Mouse (Mus musculus) activated CD4-positive, CD25-positive, alpha-beta regulatory T cell, adult 9 weeks (primary cell): ENCODE measurements around the gene Tc2n. TPM values are rescaled to one million over a fixed set of nuclear protein-coding genes. Genes with fewer than 3 reads are reported as not detected.

ENCODE experiments used
- polyA plus RNA-seq: library from polyadenylated mRNA; unstranded; fragments of 100-300 nt; shearing (Covaris generic); gene quantifications from one replicate; pipeline ENCODE4 v1.2.1, GENCODE M21; 2017

Gene Tc2n
- polyA plus RNA-seq, result 0.17 TPM

GRCm38 (mm10) chr12:101718054-101718754, at the start of gene Tc2n:
Gene Tc2n, minus strand, starts transcription at chr12:101718523.

Other genes starting within 250 kb of the Tc2n start
- gene Fbln5, start 100.5 kb upstream of the Tc2n start, polyA plus RNA-seq, result 0.11 TPM
- 87.7 TPM for gene Trip11, start 194.7 kb upstream of the Tc2n start, polyA plus RNA-seq
- gene Atxn3, start 239.7 kb upstream of the Tc2n start, polyA plus RNA-seq, result 28.9 TPM